Mouse (Mus musculus) kidney, postnatal 10 days (tissue): ENCODE measurements around the gene Phf5a.

Source experiments
- DNase-seq: peaks from one replicate; pipeline ENCODE4 v3.0.0; 2021; ENCODE audit warnings: mixed read lengths

Phf5a gene

DNA sequence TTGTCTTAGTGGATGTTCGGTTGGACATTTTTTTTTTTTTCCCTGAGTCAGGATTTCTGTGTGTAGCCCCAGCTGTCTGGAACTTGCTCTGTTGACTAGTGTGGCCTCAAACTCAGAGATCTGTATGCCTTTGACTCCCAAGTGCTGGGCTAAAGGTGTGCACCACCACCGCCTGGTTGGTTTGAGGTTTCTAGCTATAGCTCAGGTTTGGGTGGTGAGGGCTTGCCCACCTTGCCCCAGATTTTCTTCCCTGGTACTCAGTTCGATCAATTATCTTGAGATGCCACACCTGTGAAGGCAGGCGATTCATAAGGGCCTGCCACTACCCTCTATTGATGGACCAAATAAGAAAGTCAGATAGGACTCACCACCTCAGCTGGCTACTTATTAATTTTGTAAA, 24.6 kb downstream of the Phf5a start:
- no peak for DNase-seq

DNA sequence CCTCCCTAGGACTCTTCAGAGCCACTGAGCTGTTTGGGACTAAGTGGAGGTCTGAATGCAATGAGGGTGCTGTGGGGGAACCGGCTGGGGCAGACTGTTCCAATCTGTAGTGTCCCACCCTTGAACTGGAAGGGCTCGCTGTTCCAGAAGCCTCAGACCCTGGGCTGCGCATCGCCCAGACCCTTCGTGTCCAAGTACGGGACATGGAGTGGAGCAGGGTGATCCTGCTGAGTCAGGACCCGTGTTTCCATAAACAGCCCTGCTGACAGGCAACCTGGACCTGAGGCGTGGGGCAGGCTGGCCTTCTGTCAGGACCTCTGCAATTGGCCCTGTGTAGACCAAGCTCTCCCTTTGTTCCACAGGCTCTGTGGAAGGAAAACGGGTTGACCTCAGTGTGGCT, 25.0 kb downstream of the Phf5a start:
- no peak for DNase-seq

DNA sequence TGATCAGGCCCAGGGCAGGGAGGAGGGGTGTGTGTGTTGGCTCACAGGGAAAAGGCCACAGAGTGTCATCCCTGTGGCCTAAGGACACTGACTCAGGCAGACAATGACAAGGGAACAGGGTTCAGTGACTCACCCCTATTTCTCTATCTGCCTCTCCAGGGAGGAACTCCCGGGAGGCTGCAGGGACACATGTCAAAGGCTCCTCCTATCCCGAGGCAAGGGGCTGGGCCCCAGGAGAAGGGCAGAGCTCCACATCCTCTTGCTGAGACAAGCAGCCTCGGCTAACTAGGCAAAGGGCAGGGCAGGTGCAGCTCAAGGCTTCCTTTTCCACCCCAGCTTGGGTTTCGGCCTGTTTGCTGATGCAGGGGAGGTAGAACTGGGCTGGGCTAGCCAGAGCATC, 26.0 kb downstream of the Phf5a start:
- peak; percentile 63 for DNase-seq

DNA sequence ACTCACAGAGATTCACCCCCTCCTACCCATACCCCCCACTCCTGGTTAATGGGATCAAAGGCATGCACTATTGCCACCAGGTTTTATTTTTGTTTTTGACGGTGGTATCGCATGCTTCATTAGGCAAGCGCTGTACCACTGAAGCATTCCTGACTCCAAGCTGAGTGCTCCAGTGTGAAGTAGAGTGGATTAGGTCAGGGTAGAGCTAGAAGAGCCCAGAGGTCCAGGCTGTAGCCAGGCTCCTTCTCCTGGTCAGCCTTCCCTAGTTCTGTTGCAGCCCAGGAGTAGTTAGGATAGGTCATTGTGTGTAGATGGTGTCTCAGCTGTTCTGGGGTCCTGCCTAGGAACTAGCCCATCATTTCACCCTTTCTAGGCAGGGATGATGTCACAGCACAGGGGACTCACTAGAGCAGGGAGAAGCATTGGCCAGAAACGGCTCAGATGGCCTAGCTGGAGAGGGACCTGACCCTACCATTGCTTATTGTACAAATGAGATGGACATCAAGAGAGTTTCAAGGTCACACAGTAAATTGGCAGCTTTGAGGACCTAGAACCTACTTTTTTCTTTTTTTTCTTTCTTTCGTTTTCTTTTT, 26.6 kb downstream of the Phf5a start:
- DNase-seq, result no peak

- no peak for DNase-seq
Measured at GRCm38 (mm10) chr15:81842275-81842674, 29.4 kb downstream of the Phf5a start.

DNA sequence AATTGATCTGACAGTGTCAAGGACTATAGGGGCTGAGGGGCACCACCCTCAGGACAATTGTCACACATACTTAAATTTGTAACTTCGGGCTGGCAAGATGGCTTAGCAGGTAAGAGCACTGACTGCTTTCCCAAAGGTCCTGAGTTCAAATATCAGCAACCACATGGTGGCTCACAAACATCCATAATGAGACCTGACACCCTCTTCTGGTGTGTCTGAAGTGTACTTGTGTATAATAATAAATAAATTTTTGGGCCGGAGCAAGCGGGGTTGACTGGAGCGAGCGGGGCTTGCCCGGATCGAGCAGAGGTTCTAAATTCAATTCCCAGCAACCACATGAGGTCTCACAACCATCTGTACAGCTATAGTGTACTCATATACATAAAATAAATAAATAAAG, 31.4 kb downstream of the Phf5a start:
- no peak for DNase-seq

DNA sequence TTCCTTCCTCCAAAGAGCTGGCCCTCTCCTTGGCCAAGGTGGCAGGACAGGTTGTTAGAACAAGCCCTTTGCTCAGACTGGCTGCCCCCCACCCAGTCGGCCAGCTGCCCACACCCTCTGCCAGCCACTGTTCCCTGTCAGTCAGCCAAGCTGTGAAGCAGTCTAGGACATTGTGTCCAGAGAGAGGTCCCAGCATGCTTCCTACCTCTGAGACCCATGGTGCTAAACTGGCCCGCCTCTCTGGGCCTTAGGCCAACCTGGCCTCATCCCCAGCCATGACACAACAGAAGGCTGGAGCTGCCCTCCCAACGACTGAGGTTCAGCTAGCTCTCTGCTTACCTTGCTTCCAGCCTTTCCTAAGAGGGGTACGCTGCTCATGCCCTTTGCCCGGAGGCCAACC, 32.1 kb downstream of the Phf5a start:
- peak; percentile 82 for DNase-seq

DNA sequence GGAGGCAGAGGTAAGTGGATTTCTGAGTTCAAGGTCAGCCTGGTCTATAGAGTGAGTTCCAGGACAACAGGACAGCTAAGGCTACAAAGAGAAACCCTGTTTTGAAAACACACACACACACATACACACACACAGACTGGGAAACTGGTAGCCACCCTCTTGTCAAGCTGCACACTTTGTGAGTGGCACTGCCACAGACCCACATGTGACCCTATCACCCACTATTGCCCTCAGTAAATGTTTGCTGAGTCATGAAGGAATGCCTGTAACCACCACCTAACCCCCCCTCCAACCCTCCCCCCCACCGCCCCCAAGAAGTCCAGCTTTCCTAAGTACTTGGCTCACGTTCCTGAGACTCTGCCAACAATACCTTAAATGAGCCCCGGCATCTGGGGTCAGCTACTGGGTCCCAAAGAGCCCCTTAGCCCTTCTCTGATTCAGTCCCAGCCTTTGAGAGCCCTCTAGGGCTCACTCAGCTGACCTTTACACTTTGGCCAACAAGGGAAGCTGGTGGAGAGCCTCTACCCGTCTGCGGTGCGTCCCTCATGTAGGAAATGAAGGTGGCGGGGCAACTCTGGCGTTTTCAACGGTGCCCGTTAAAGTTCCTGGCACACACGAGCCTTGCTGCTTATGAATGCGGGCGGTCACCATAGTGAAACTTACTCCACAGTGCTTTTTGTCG, 33.0 kb downstream of the Phf5a start:
- DNase-seq, result peak; percentile 25

DNA sequence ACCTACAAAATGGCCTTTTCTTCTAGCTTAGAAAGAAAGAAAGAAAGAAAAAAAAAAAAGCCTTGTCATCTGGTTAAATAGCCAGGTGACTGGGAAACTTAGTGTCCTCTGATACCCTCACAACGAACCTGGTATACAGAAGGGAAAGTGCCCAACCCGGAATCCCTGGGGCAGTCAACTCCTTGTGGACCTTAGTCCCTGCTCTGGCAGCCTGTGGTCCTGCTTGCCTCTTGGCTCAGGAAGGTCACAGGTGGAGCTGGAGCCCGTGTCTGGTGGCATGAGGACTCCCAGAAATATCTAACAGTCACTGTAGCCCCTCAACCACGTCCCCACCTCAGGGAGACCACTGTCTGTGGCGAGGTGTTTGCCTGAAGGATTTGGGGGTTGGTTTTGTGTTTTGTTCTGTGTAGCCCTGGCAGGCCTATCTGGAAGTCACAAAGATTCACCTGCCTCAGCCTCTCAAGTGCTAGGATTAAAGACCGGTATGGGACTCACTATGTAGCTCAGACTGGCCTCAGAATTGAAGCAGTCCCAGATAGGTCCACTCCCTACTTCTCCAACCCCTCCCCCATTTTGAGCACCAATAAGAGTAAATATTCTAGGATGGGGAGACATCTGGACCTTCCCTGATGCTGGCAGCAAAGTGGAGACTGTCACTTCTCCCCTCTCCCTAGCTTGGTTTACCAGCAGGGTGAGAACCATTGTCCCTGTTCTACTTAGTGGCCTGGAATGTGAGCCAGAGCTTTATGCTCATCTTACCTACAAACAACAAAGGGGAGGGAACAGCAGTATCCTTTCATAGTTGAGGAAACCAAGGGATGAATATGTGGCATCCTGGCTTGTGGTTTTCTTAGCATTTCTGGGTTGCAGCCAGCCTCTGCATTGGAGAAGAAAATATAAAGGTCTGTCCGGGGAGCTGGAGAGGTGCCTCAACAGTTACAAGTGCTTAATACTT, 34.5 kb downstream of the Phf5a start:
- DNase-seq, result no peak

DNA sequence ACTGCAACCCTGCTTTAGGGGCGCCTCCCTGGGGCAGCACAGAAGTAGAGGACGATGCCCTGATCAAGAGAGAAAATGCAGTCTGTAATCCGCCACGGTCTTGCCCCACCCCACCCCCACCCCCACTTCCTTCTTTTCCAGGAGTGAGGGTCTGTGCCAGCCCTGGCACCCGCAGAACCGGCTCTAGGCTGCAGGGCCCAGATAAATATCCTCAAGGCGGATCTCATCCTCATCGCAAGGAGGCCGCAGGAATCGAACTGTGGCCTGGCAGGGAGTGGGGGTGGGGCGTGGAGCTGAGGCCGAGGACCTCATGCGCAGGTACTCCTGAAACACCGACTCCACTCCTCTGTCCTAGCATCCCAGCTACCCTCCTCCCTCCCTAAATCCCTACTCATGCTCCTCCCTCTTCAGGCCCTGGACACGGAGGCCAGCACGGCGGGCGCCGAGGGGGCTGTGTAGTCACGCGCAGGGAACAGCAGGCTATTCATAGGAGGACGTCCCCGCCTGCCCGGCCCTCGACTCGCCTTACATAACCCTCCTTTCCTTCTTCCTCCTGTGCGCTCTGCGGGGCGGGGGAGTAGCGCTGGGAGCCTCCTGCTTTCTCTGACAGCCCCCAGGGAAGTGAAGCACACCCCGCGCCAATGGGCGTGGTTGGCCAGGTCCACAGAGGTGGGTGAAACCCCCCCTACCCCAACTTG, 35.4 kb downstream of the Phf5a start:
- DNase-seq, result peak; percentile 90

GRCm38 (mm10) chr15:81835007-81835880, 36.5 kb downstream of the Phf5a start:
- DNase-seq, result peak; percentile 33

- no peak for DNase-seq
Measured at GRCm38 (mm10) chr15:81834171-81834841, 37.4 kb downstream of the Phf5a start.

- no peak for DNase-seq
Measured at GRCm38 (mm10) chr15:81833481-81833880, 38.2 kb downstream of the Phf5a start.

DNA sequence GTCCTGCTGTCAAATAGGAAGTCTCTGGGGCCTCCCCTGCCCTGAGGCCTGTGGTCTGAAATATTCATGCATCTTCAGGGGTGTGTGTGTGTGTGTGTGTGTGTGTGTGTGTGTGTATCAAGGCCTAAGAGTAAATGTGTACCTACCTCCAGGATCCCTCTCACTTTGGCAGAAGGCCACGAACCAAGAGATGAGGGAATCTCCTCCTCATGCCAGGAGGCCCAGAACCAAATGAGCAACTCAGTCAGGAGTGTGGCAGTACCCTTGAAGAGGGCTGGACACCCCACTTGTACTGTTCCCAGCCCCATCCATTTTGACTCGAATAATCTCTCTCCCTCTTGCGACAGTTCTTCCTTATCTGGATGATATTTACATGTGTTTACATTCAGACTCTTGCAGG, 39.5 kb downstream of the Phf5a start:
- DNase-seq, result peak; percentile 53

GRCm38 (mm10) chr15:81831136-81831825, 40.4 kb downstream of the Phf5a start:
- DNase-seq, result peak; percentile 96

DNA sequence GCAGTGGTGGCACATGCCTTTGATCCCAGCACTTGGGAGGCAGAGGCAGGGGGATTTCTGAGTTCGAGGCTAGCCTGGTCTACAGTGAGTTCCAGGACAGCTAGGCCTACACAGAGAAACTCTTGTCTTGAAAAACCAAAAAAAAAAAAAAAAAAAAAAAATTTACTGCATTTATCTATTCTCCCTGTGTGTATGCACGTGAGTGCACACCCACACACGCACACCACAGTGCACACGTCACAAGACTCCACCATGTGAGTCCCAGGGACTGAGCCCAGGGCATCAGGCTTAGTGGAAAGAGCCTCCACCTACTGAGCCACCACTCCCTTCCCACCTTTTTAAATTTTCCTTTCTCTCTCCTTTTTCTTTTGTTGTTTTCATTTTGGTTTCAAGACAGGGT, 41.2 kb downstream of the Phf5a start:
- no peak for DNase-seq

DNA sequence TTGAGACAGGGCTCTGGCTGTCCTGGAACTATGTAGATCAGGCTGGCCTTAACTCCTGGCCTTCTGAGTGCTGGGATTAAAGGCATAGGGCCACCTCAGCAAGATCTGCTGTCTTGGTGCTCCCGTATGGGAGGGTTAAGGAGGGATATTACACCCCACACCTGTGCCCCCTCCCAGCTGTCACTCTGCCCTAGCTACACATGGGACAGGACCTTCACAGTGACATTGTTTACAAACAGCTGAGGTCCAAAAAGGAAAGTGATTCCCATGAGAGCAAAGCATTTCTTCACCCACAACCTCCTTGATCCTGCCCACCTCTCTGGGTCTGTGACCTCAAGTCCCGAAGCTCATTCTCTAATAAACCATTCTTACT, 42.5 kb downstream of the Phf5a start:
- DNase-seq, result no peak

DNA sequence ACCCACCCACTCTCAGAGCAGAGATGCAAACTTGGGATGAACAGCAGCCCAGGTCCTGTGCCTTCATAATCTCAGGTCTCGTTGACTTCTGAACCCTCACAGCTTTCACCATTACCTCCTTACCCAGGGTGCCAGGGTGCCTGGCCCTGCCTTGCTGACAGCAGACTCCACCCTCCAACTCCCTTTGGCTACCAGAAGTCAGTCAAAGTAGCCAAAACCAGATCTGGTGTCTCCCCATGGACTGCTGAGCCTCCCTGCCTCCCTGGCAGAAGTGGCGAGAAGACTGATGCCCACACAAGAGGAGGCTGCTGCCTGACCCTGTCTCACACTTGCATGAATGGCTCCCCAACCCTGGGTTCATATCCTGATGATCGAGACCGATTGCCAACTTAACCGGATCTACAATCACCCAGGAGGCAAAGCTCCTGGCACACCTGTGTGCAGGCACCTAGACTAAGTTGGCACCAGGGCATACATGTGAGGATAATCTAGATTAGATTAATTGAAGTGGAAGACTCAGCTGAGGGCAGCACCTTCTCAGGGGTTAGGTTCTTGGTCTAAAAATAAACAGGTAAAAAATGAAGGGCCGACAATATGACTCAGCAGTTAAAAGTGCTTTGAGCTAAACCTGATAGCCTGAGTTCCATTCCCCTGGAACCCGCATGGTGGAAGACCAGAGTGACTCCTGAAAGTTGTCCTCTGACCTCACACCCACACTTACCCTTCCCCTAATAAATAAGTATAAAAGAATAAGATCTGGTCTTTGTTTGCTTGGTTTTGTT, 43.1 kb downstream of the Phf5a start:
- DNase-seq, result peak; percentile 6

GRCm38 (mm10) chr15:81824832-81825231, 46.9 kb downstream of the Phf5a start:
- no peak for DNase-seq

DNA sequence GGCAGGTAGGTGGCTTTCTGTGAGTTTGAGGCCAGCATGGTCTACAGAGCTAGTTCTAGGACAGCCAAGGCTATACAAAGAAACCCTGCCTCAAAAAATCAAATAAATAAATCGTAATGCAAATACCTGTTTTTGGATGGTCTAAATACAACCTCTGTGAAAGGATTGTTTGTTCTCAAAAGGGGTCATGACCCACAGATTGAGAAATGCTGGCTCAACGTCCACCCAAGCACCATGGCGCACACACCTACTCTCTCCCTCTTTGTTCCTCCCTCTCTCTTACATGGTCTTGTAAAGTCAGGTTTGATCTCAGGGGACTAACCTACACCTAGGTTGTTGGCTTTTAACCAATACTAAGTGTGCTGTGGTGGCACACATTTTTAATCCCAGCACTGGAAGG, 49.1 kb downstream of the Phf5a start:
- no peak for DNase-seq
